Mouse (Mus musculus) monocyte, adult 5-6 weeks (primary cell): ENCODE results near the gene Gigyf2. TPM values are rescaled to one million over a fixed set of nuclear protein-coding genes. Genes with fewer than 3 reads are reported as not detected.

ENCODE experiments used
- ATAC-seq: fragments of 153-309, 156-312 bp; replicated peaks from 2 replicates; pipeline ENCODE4 v1.8.0; 2017; ENCODE audit warnings: mild to moderate bottlenecking; ENCODE audit not compliant: low TSS enrichment, insufficient number of reproducible peaks, severe bottlenecking, poor library complexity, low FRiP score
- total RNA-seq: library from RNA; stranded (forward); fragments of 200-1000, 200-491, 200-594 nt; gene quantifications from 3 replicates; pipeline ENCODE4 v1.2.3, GENCODE M21; 2017

Gigyf2 gene
- total RNA-seq, 1 experiment from 2014 or later = 71.3 TPM

- ATAC-seq = no peak
Measured at GRCm38 (mm10) chr1:87493542-87493941, 166.7 kb downstream of the Gigyf2 start.

Other genes starting within 250 kb of the Gigyf2 start
- not detected in 3 replicates for gene Alppl2, start 237.1 kb upstream of the Gigyf2 start, total RNA-seq
- gene Alpi, start 225.4 kb upstream of the Gigyf2 start, total RNA-seq = not detected in 3 replicates
- gene Akp3, start 202.0 kb upstream of the Gigyf2 start, total RNA-seq = not detected in 3 replicates
- gene Ecel1, start 170.5 kb upstream of the Gigyf2 start, total RNA-seq = not detected in 3 replicates
- not detected in 3 replicates for gene Prss56, start 143.7 kb upstream of the Gigyf2 start, total RNA-seq
- gene Chrnd, start 136.4 kb upstream of the Gigyf2 start, total RNA-seq = not detected in 3 replicates
- gene Chrng, start 122.3 kb upstream of the Gigyf2 start, total RNA-seq = not detected in 3 replicates
- 145 to 170 TPM (median 152 TPM) in 3 replicates for gene Eif4e2, start 113.1 kb upstream of the Gigyf2 start, total RNA-seq
- not detected in 3 replicates for gene Efhd1, start 62.6 kb upstream of the Gigyf2 start, total RNA-seq
- not detected in 3 replicates for gene Kcnj13, start 67.7 kb downstream of the Gigyf2 start, total RNA-seq
- not detected in 3 replicates for gene Snorc, start 143.3 kb downstream of the Gigyf2 start, total RNA-seq
- gene Neu2, start 182.9 kb downstream of the Gigyf2 start, total RNA-seq = not detected in 3 replicates
- not detected in 3 replicates for gene Ngef, start 246.9 kb downstream of the Gigyf2 start, total RNA-seq